Mouse (Mus musculus) CH12.LX (cell line): ENCODE data around the gene Anks3.

ENCODE experiments used
- CTCF ChIP-seq, 2 experiments: IDR thresholded peaks in 1 of 2; conservative IDR thresholded peaks in 1 of 2; 2 replicates each; pipeline ENCODE4 v1.5.1; 2011 to 2012; ENCODE audit warnings: low read depth in 2 of 2, low read length in 2 of 2, improper control_type of control experiment in 1 of 2, inconsistent platforms in 1 of 2, mild to moderate bottlenecking in 1 of 2, moderate library complexity in 1 of 2
- MAFK ChIP-seq: IDR thresholded peaks from 2 replicates; pipeline ENCODE4 v1.6.1; 2011; ENCODE audit warnings: low read length, improper control_type of control experiment; ENCODE audit not compliant: insufficient replicate concordance
- POLR2A ChIP-seq: IDR thresholded peaks from 2 replicates; pipeline ENCODE4 v1.6.1; 2011; ENCODE audit warnings: low read depth, mild to moderate bottlenecking, improper control_type of control experiment, low read length

DNA sequence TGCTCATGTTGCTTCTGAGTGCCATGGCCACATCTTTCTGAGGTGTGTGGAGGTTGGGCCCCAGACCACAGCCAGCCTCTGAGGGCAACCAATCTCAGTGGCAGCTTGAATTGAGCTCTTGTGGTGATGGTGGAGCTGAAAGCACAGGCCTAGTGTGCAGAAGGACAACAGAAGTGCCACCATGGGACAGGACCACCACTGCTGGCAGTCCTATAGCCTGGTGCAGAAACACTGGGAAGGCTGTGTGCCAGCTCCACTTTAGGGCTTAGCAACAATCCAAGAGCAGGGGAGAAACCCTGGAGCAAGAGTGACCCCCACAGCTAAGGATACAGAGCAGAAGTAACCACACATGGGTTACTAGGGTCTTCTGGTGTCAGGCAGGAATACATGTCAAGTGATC lies 23.0 kb downstream of the Anks3 start:
- TF ChIP-seq CTCF (conservative IDR thresholded peaks at IDR 0.05 in 1 of 2, IDR thresholded peaks at IDR 0.05 in 1 of 2; ENCODE audit: low read depth in 2 of 2, low read length in 2 of 2) = no peak
- TF ChIP-seq MAFK = no peak
- no peak for TF ChIP-seq POLR2A
